Mouse (Mus musculus): ENCODE data around the gene Fsd2.

GRCm38 (mm10) chr7:81497171-81497570, 69.6 kb downstream of the Fsd2 start:
- TF ChIP-seq CTCF (IDR thresholded peaks at IDR 0.05; ENCODE audit: borderline replicate concordance, insufficient read depth, low read depth, low read length) (no peak), POLR2A (IDR thresholded peaks at IDR 0.05; ENCODE audit: borderline replicate concordance, insufficient read depth, low read length) (no peak)

Measured in cerebellum, adult 2 months (tissue).